7 mouse cellular contexts compared by ENCODE assay signal in genomic region chr11:115708956-115709828, GRCm38 (mm10). TPM values are rescaled to one million over a fixed set of nuclear protein-coding genes. Genes with fewer than 3 reads are reported as not detected.
A peak's percentile ranks its signal among the peaks of the same experiment; 100 is the strongest.
DNase-seq lines count a peak whose midpoint lies in the region; ATAC-seq and TF ChIP-seq lines count a peak whose summit lies in the region.

No protein-coding gene starts in this region.

- peak; percentile 79 for DNase-seq in CD4-positive helper T cell, adult 2 months (ENCODE audit: low read depth, low spot score)
- peak; percentile 46 to 64 for DNase-seq in left cerebral cortex, postnatal 36 days (ENCODE audit: low spot score in 2 of 2)
- peak; percentile 21 to 42 for DNase-seq in thymus, adult 18-20 months

- H3K9ac ChIP-seq in ES-Bruce4 (ENCODE audit: low read depth, poor library complexity, severe bottlenecking): peak overlapping the region; percentile 80
- peak overlapping the region; percentile 98 for H3K9ac ChIP-seq in hindbrain, embryonic 12.5 days
- peak overlapping the region; percentile 98 for H3K9ac ChIP-seq in midbrain, embryonic 12.5 days (replicated peaks)

- peak; percentile 74 for ATAC-seq in hindbrain, embryonic 12.5 days (ENCODE audit: low FRiP score)
- peak; percentile 64; the same call in 1 of the 2 replicates for ATAC-seq in midbrain, embryonic 12.5 days (ENCODE audit: low FRiP score, low read depth)

- TF ChIP-seq CTCF in ES-Bruce4 (IDR thresholded peaks at IDR 0.05; ENCODE audit: low read depth, low read length): no peak
- no peak for TF ChIP-seq CTCF in cortical plate, adult 2 months (IDR thresholded peaks at IDR 0.05; ENCODE audit: extremely low read depth, insufficient read depth, low read length)

- H3K9me3 ChIP-seq in ES-Bruce4 (replicated peaks; ENCODE audit: control insufficient read depth, insufficient read depth, low read length, poor library complexity, severe bottlenecking): no peaks in the 10 kb centered on the region
- H3K9me3 ChIP-seq in hindbrain, embryonic 12.5 days (replicated peaks): no peaks in the 10 kb centered on the region
- H3K9me3 ChIP-seq in midbrain, embryonic 12.5 days: no peaks in the 10 kb centered on the region

- H3K27ac ChIP-seq in ES-Bruce4 (ENCODE audit: insufficient read depth, low read length): peak overlapping the region; percentile 93
- peak overlapping the region; percentile 67; the same call in 1 of the 2 replicates for H3K27ac ChIP-seq in cortical plate, adult 2 months (ENCODE audit: insufficient read depth, low read length)
- H3K27ac ChIP-seq in hindbrain, embryonic 12.5 days: peak overlapping the region; percentile 96
- peak overlapping the region; percentile 96 for H3K27ac ChIP-seq in midbrain, embryonic 12.5 days (replicated peaks)

- H3K4me3 ChIP-seq in ES-Bruce4 (ENCODE audit: low read depth, low read length): peak overlapping the region; percentile 97
- H3K4me3 ChIP-seq in cortical plate, adult 2 months (ENCODE audit: insufficient read depth, low read length): peak overlapping the region; percentile 37
- H3K4me3 ChIP-seq in hindbrain, embryonic 12.5 days: peak overlapping the region; percentile 97
- H3K4me3 ChIP-seq in midbrain, embryonic 12.5 days: peak overlapping the region; percentile 97

- 1% methylated on average over 23 of the region's 23 CpGs for WGBS in hindbrain, embryonic 12.5 days
- under 1% methylated on average over 14 of the region's 23 CpGs for WGBS in midbrain, embryonic 12.5 days

- no peaks in the 10 kb centered on the region for H3K36me3 ChIP-seq in ES-Bruce4 (ENCODE audit: control insufficient read depth, insufficient read depth, low read length, poor library complexity, severe bottlenecking)
- H3K36me3 ChIP-seq in hindbrain, embryonic 12.5 days: no peaks in the 10 kb centered on the region
- H3K36me3 ChIP-seq in midbrain, embryonic 12.5 days: no peaks in the 10 kb centered on the region

- peak overlapping the region; percentile 91 for H3K4me2 ChIP-seq in hindbrain, embryonic 12.5 days (replicated peaks)
- peak overlapping the region; percentile 83 for H3K4me2 ChIP-seq in midbrain, embryonic 12.5 days (replicated peaks)

- peaks cover 3% of the 10 kb centered on the region for H3K4me1 ChIP-seq in ES-Bruce4 (ENCODE audit: control insufficient read depth, insufficient read depth, low read length)
- H3K4me1 ChIP-seq in cortical plate, adult 2 months (ENCODE audit: control insufficient read depth, insufficient read depth, low read length): peaks cover 3% of the 10 kb centered on the region; the same call in 1 of the 2 replicates
- H3K4me1 ChIP-seq in hindbrain, embryonic 12.5 days: peaks cover 22% of the 10 kb centered on the region
- H3K4me1 ChIP-seq in midbrain, embryonic 12.5 days: peaks cover 26% of the 10 kb centered on the region

- TF ChIP-seq EP300 in ES-Bruce4 (IDR thresholded peaks at IDR 0.05; ENCODE audit: insufficient read depth, low read depth, low read length): 0 out of 2 replicates have a peak, but pooled peaks have one; percentile 10

- intact Hi-C loops in left cerebral cortex, postnatal 36 days (cut with DNase I): loop anchor here (2.0 kb wide), 1 partner anchor 60 kb away; no protein-coding TSS in a partner anchor

- TF ChIP-seq POLR2A in ES-Bruce4 (IDR thresholded peaks at IDR 0.05; ENCODE audit: insufficient read depth, low read length): no peak
- TF ChIP-seq POLR2A in cortical plate, adult 2 months (IDR thresholded peaks at IDR 0.05; ENCODE audit: extremely low read depth, insufficient read depth, low read length): no peak

- H3K27me3 ChIP-seq in ES-Bruce4 (ENCODE audit: control insufficient read depth, insufficient read depth, low read length, poor library complexity, severe bottlenecking): no peaks in the 10 kb centered on the region
- no peaks in the 10 kb centered on the region for H3K27me3 ChIP-seq in hindbrain, embryonic 12.5 days
- H3K27me3 ChIP-seq in midbrain, embryonic 12.5 days: no peaks in the 10 kb centered on the region

RNA-seq across cellular contexts. Expression of gene Grb2, which starts 0.8 kb away (rescaled TPM):
- 75.0 and 75.9 TPM in 2 replicates for polyA plus RNA-seq in ES-Bruce4 (2011; ENCODE audit: insufficient read depth, insufficient read length, low read depth, missing spikeins)
- polyA plus RNA-seq in cortical plate, adult 2 months (2012; rRNA removed): 106 and 110 TPM in 2 replicates
- polyA plus RNA-seq in hindbrain, embryonic 12.5 days (2016; fragmentation: Nextera tagmentation; extraction: Ambion mirVana): 151 and 164 TPM in 2 replicates
- total RNA-seq in left cerebral cortex, postnatal 36 days (2021): 100 to 1,000 TPM; 175 to 190 TPM
- 137 and 149 TPM in 2 replicates for polyA plus RNA-seq in midbrain, embryonic 12.5 days (2016; fragmentation: Nextera tagmentation; extraction: Ambion mirVana)

RNA-seq across cellular contexts. Expression of gene Tmem94, which starts 56.0 kb away (rescaled TPM):
- polyA plus RNA-seq in ES-Bruce4 (2011; ENCODE audit: insufficient read depth, insufficient read length, low read depth, missing spikeins): 29.2 and 32.6 TPM in 2 replicates
- polyA plus RNA-seq in cortical plate, adult 2 months (2012; rRNA removed): 44.8 and 45.7 TPM in 2 replicates
- polyA plus RNA-seq in hindbrain, embryonic 12.5 days (2016; fragmentation: Nextera tagmentation; extraction: Ambion mirVana): 41.6 and 42.1 TPM in 2 replicates
- 10 to 100 TPM; 54.9 to 69.9 TPM for total RNA-seq in left cerebral cortex, postnatal 36 days (2021)
- polyA plus RNA-seq in midbrain, embryonic 12.5 days (2016; fragmentation: Nextera tagmentation; extraction: Ambion mirVana): 42.4 and 47.0 TPM in 2 replicates

Comparison
In these comparisons a context has a peak if more than half of its experiments do, and no peak if none do; other contexts are left out.
1. Peak in every context shown above with its lines: DNase-seq, ATAC-seq, H3K4me3 ChIP-seq and H3K27ac ChIP-seq.
2. H3K4me3 ChIP-seq: peak in every context shown above with its lines; median percentile 97 in ES-Bruce4; 97 in hindbrain, embryonic 12.5 days; 97 in midbrain, embryonic 12.5 days; 37 in cortical plate, adult 2 months.